Mouse (Mus musculus) right cerebral cortex, postnatal 25 days (tissue): ENCODE data around the gene Ahdc1.

Experiments
- DNase-seq: peaks from one replicate; pipeline ENCODE4 v3.0.0; 2022

The Ahdc1 gene

DNA sequence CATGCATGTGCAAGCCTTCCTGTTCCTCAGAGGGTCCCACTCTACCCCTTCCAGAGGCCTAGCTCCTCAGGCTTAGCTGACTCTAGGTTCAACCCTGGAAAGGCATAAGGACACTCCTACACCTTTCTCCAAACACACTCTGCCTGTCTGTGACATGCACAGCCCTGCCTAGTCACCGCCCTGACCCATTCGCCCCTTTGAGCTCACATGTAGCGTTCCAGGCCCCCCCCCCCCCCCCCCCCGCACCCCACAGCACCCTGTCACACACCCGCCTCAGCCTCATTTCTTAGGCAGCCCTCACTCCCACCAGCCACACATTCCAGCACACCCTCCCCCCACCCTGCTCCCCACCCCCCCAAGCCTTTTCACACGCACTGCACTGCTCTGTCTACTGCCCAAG is 9.7 kb downstream of the Ahdc1 start:
- DNase-seq: no peak

DNA sequence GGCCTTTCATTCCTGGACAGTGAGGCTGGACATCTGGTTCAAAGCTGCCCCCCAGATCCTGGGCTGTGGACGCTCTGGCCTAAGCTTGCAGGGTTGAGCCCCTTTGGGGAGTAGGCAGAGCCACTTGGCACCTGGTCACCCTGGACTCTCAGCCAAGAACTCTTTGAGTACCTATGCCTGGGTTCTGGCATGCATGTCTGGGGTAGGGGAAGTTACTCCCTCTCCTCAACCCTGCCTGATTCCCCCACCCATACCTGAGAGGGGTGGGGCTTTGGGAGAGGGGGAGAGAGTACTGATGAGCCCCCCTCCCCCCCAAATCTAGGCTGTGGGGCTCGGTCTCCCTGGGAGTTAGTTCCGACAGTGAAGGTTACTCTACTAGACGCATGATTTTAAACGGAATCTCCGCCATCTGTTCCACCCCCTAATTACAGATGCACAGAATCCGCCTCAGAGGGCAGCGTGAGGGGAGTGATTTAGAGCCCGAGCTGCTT is 10.2 kb downstream of the Ahdc1 start:
- no peak for DNase-seq

DNA sequence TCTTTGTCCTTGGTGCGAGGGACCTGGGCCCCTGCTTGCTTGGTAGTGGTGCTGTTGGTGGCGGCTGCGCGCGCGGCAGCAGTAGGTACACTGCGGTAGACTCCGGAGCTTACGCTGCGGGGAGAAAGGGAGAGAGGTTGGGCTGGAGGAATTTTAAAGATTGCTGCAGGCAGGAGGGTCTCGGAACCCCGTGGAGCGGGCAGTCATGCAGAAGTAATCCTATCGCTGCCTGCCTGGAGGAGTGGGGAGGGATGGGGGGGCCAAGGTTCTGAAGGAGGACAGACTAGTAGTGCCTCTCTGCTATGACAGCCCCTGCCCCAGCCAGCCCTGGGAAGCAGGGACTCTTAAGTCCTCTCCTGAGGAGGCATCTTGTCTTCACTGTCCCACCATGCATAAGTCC is 11.2 kb downstream of the Ahdc1 start:
- DNase-seq: no peak

DNA sequence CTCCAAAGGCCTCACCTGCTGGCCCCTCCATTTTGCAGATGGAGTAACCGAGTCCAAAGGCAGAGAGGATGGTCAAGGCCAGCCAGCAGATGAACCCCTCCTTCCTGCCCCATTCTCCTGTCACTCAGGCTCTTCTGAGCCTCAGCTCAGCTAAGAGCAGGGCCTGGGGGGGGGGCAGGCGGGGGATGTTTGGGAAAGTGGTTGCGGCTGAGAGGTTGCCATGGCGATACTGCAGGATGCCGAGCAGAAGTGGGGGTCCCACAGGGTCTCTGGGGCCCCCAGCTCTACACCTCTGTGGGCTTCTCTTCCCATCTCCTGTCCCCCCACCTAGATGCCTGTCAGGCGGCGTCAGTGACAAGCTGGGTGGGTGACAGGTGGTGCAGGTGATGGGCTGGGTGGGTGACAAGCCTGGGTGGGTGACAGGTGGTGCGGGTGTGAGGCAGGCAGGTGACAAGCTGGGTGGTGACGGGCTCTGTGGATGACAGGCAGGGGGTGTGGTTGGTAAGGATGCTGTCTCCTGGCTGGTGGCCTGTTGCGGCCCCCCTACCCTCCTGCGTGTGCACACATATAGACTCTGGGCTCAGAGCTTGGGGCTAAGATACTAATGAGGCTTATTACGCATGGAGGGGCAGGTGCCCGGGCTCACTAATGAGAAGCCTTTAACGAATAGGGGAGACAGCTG is 12.0 kb downstream of the Ahdc1 start:
- DNase-seq: no peak

DNA sequence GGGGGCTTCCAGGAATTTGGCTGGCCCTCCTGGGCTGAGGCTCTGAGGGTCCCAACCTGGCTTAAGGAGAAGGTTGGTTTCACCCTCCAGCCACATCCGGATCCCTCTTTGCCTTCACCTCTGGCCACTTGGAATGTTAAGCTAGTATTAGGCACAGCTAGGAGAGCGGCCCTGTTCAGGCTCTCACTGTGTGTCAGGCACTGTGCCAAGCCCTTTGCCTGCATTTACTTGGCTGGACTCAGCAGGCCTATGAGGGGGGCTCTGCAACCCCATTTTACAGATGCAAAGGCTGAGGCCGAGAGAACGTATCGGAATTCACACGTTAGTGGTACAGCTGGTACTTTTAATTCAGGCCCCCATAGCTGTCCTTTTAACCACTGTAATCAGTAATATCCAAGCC is 12.6 kb downstream of the Ahdc1 start:
- no peak for DNase-seq

DNA sequence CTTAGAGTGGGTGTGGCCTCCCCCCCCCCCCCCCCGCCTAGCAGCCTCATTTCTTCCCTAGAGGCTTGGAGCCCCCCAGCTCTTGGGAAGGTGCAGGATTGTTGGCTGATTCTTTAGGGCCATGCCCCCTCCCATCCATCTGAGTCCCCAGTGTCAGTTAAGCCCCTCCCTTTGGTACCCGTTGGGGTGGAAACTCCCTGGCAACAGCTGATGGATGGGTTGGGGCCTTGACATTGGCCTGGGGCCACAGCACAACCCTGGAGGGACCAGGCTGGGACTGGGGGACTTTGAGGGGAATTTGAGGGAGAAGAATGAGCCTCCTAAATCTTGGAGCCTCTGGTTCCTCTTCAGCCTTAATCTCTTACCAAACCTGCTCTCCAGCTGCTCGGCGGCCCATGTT is 13.3 kb downstream of the Ahdc1 start:
- no peak for DNase-seq

DNA sequence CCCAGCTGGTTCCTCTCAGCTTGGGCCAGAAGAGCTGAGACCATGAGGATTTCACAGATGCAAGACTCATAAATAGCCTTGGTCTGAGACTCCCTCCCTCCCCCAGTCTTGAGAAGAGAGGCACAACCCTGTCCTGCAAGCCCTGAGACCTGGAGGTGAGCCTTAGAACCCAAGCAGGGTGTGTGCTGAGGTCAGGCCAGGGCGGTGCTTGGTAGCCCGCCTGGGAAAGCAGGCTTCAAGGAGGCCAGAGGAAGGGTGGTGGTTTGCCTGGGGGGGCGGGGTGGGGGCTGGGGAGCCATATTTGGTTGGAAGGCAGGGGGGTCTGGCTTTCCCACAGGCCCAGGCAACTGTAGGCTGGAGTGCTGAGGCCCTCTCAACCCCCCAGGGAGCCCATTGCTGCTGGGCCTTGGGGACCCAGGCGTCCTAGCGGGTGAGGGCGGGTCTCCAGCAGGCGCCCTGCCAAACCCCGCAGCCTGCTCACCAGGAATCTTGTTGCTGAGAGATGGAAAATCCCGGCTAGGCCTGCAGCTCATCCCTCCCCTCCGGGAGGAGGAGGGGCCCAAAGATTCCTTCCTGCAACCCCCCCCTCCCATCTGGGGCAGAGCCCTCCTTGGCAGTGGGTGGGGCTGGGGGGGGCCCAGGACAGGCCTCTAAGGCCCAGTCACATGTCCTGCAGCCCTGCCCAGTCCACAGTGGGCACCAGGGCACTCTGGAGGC is 14.1 kb downstream of the Ahdc1 start:
- DNase-seq: no peak

DNA sequence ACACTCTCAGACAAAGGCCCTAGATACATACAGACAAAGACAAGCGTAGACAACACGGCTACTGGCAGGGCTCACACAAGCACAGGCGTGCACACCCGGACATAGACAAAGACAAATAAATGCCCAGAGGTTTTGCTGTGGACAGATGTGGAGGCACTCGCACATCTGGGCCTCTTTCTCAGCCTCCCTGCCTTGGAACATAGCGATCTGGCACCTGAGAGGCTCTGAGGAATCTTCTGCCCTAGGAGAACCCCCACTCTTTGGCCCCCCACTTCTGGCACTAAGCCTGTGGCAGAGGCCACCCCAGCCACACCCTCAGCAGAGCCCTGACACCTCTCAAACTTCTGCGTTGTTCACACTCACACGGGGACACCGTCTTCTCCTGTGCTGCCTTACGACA is 15.2 kb downstream of the Ahdc1 start:
- no peak for DNase-seq

DNA sequence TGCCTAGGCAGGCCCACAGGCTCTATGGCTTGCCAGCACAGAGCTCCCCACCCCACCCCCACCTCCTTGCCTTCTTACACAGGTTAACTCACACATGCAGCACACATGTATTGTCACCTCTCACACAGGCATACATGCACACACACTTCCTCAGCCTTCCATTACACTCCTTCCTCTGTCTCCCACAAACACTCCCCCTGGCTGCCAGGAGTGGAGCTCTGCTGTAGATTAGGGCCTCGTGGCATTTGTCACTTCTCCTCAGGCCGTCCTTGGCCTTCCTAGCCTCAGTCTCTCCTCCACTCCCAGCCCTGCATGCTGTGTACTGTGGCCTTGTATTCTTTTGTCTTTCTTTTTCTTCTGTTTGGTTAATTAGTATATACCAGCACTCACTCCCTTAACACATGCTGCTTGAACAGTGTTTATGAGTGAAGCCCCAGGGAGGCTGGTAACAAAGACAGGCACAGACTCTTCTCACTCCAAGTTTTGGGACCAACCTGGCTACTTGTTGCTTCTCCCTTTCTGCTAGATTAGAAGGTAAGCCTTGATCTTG is 15.8 kb downstream of the Ahdc1 start:
- DNase-seq: no peak

DNA sequence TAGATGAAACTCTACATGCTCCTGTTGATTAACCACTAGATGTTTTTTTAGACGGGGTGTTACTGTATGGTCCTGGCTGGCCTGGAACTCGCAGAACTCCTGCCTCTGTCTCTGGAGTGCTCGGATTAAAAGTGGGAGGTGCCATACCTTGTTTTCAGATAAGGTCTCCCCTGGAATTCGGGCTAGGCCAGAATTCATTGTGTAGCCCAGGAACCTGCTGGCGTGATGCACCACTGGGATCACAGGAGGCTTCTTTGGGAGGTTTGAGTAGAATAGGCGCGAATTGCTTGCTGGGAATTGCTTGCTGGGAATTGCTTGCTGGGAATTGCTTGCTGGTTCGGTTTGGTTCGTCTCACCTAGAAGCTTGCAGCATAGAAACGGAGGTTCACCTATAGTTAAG is 16.7 kb downstream of the Ahdc1 start:
- DNase-seq: no peak

DNA sequence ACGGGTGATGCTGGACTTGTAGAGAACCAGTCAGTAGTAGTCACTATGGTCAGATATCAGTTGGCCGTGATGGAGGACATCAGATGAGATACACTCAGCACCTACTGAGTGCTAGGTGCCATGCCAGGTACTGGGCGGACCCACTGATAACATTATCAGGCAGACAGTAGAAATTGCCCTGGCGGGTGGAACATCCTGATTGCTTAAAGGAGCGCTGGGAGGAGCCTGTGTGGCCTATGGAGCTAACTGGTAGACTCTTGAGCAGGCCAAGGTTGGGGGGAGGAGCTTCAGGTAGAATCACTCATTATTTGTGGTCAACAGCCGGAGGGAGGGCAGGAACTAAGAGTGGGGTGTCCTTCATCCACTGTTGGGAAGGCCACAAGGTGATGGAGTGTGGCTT is 17.1 kb downstream of the Ahdc1 start:
- DNase-seq: no peak

DNA sequence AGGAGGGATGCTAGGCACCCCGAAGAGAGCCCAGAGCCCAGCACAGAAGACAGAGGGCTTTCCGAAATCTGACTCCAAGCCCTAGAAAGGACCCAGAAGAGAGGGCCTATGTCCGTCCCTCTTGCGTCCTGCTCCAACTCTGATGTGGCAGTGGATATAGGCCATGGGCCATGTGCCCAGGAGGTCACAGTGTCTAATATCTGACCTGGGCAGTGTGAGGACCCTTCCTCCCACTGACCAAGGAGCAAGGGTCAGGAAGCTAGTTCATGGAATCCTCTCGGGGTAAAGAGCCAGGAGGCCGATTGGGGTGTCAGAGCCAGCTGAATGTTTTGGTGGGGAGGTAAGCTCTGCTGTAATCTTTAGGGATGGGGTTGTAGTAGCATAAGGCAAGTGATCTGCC is 17.8 kb downstream of the Ahdc1 start:
- no peak for DNase-seq

DNA sequence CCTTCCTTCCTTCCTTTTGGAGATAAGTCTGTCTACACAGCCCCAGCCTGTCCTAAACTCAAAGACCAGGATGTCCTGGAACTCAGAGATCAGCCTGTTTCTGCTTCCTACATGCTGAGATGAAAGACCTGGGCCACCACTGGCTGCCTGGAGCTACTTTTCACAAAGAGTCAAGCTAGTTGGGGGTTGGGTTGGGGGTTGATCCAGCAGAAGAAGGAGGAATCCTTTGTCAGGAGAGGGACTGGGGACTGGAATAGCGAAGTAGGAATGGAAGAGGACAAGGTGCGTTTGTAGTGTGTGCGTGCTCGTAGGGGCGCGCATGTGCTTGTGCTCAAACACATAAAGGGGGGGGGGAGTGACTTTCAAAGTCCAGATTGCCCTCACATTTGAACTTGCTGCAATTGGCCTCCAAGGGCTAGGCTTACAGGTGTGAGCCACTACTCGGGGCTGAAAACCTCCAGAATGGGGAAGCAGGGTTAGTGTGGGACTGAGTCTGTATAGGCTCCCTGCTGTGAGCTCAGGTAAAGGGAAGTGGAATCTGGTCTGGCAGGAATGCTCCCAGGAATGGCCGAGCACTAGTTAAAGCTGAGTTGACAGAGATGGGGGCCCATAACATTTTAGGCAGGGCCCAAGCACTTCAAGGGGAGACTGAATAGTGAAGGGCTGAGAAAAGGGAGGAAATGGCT is 21.5 kb downstream of the Ahdc1 start:
- no peak for DNase-seq

DNA sequence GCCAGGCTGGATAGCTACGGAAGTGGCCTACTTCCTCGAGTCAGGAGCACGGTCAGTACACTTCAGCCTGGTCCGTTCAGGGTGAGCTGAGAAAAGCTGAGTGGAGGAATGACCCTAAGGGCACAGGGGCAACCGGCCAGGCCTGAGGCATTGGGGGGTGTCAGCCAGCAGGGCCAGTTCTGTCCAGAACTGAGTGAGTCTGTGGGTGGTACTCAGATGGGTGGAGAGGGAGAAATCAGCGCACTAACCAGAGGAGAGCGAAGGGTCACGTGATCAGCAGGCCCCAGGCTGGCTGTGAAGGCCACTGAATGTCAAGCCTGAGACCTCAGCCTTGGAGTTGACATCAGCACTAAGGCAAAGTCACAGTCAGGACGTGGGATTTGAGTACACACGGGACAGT is 23.4 kb downstream of the Ahdc1 start:
- no peak for DNase-seq

DNA sequence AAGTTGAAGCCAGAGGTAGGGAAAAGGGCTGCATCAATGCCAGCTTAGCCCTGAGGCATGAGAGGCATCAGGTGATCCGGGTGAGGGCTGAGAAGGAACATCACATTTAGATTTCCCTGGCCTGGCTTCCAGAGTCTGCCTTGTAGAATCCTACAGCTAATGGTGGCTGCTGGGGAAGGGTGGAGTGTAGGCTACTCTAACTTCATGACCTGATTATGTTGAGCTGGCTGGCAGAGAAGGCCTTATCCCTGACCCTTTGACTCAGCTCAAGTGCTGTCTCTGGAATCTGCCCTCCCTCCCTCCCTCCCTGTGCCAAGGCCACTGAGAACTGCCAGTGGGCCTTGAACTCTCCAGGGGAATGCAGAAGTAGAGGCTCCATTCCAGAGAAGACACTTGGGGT is 24.4 kb downstream of the Ahdc1 start:
- no peak for DNase-seq

DNA sequence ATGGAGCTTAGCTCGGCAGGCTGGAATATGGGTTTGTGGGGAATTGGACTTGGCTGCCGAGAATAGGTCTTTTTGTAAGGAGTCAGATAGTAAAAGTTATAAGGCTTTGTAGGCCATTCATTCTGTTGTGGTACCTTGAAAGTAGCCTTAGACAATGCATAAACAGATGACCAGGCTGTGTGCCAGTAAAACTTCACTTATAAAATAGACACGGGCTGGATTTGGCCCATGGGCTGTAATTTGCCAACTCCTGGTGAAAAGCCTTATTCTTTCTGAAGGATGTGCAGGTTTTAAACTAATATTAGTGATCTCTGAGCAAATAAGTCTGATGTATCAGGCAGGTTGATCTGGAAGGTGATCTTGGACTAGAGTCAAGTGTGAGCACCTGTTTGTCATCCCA is 24.9 kb downstream of the Ahdc1 start:
- no peak for DNase-seq

DNA sequence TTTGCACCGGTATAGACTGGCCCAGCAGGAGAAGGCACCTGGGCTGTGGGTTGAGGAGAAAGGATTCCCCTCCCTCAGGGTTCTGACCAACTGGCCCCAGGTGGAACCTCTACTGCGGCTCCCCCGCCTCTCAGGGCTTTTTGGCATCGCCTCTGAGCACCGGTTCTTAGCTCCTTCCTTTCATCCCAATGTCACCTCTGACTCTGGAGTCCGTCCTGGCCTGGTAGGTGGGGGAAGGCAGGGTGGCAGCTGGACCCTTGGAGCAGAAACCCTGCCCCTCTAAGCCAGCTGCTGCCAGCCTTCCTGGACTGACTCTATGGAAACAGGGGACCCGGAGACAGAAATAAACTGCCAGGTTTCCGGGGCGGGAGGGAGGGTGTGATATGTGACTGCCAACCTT is 26.2 kb downstream of the Ahdc1 start:
- DNase-seq: no peak

DNA sequence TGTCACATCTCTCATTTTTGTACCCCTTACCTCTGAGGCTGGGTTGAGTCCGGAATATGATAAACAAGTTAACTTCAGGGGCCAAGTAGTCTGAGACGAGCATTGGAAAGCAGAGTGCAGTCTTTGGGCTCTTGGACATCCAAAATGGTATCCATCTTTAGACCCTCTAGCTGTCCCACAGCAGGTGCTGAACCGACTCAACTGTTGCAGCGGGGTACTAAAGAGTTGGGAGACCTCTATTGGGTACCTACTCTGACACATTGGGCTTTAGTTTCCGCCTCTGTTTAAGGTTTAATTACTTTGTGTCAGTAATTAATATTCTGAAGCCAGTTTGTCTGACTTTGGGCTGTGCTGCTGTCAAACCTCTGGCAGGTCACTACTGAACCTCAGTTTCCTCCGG is 26.7 kb downstream of the Ahdc1 start:
- DNase-seq: no peak

DNA sequence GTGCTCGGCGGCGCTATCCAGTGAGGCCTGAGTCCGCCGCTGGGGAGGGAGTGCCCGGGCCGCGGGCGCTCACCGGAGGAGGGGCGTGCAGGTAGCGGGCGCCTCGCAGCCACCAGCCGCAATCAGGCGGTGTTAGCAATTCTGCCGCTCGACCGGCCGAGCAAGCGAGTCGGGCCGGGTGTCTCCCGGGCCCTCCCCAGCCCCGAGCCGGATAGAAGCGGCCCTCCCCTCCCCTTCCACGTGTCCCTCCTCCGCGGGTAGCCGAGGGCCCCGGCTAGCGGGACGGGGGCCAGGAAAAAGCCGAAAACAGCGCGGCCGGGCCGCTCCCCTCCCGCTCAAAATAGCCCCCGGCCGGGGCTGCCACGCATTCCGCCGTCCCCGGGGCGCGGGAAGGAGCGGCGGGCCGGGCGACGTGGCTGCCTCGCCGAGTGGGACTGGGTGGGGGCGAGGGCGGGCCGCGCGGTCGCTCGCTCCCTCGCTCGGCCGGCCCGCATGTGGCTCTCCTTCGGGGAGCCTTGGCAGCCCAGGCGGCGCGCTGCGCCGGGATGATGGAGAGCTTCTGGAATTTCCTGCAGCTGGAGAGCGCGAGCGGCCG is 27.6 kb downstream of the Ahdc1 start:
- no peak for DNase-seq

DNA sequence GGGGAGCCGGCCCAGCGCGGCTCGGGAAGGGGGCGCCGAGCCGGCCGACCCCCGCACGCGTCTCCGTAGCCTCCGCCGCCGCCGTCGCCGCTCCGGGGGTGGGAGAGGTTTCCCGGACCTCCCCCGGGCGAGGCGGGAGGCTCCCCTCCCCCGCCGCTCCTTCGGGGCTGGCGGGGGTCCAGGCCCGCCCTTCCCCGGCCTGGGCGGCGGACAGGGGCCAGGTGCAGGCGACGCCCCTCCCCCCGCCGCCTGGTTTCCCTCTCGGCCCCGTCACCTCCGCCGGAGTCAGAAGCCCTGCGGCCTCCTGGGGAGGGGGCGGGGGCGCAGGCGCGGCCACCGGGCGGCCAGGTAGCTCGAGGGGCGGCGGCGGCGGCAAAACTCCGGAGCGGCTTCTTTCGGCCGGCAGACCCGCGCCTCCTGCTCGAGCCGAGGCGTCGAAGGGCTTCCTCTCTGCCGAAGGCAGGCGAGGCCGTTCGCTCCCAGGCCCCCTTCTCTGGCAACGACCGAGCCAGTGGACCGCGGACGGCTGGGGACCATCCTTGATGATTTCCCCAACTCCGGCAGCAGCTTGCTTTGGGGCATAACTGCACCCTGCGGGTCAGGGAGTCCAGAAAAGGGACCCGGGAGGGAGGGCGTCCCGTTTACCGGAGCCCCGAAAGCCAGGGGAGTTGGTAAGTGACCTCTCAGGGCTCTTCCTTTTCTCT is 28.2 kb downstream of the Ahdc1 start:
- DNase-seq: no peak

DNA sequence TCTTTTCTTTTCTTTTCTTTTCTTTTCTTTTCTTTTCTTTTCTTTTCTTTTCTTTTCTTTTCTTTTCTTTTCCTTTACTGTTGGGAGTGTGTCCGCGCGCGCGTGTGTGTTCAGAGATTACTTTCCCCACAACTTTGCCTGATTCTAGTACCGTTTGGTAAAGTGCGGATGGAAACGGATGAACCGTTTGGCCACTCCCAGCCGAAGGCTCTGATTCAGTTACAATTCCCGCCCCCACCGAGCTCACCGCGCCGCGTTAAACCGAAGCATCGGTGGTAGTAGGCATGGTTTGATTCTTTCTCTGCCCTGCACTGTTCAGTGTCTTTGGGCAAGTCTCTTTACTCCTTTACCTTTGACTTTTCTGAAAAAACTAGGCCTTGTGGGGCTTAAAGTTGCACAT is 28.8 kb downstream of the Ahdc1 start:
- DNase-seq: no peak

DNA sequence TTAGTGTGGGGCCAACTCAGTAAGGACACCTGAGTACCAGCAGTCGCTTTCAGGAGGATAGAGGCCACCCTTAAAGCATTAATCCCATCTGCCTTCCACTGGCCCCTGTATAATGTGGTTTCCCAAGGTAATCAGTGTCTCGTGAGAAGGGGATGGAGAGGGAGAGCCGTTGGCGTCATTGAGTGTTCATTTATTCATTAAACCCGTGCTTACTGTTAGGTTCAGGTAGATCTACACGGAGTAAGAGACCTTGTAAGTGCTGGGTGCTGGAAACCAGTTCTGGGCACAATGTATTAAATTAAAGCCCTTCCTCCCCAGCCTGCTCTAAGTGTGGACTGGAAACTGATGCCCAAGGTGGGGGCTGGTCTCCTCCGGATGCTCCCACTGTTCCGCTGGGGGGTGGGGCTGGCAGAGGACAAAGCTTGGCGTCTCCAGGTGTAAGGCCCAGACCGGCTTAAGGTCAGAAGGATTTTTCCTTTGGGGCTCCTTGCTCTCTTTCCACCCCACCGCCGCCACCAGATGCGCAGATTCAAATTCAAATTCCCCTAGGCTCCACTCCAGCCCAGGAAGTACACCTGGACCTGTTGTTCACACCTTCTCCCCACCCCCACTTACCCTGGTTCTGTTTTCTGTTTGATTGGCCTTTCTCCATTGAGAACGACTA is 29.3 kb downstream of the Ahdc1 start:
- no peak for DNase-seq
